Mouse (Mus musculus) CD4-positive, CD25-positive, alpha-beta regulatory T cell (primary cell): Measurements from ENCODE around the gene Grm4. TPM values are rescaled to one million over a fixed set of nuclear protein-coding genes. Genes with fewer than 3 reads are reported as not detected.

Experiments used
- polyA plus RNA-seq: library from polyadenylated mRNA; unstranded; fragments of 100-300 nt; shearing (Covaris generic); gene quantifications from one replicate; pipeline ENCODE4 v1.2.1, GENCODE M21; 2017

Grm4 gene
- 0.11 TPM for polyA plus RNA-seq

GRCm38 (mm10) chr17:27521303-27521702, at the start of gene Grm4:
Grm4 (minus strand) TSS chr17:27521403.

GRCm38 (mm10) chr17:27565163-27565941, 44.1 kb upstream of the Grm4 start, which contains the start of gene AI413582:
AI413582 (minus strand) TSS chr17:27565756.

GRCm38 (mm10) chr17:27556315-27557011, 35.3 kb upstream of the Grm4 start, which contains the start of gene Hmga1:
Hmga1 (plus strand) TSS chr17:27556497.

Other genes with a start within 250 kb of the Grm4 start
- gene Hmga1, start 35.1 kb upstream of the Grm4 start, polyA plus RNA-seq: 91.2 TPM
- gene AI413582, start 44.4 kb upstream of the Grm4 start, polyA plus RNA-seq: 128 TPM
- gene Nudt3, start 102.1 kb upstream of the Grm4 start, polyA plus RNA-seq: 93.1 TPM
- not detected for gene RPS10-NUDT3, start 113.8 kb upstream of the Grm4 start, polyA plus RNA-seq
- gene Rps10, start 115.3 kb upstream of the Grm4 start, polyA plus RNA-seq: 1,002 TPM
- gene Pacsin1, start 134.1 kb upstream of the Grm4 start, polyA plus RNA-seq: 82.9 TPM
- not detected for gene Spdef, start 207.6 kb upstream of the Grm4 start, polyA plus RNA-seq